ENCODE assay signal across 8 mouse cellular contexts in the genomic region with DNA sequence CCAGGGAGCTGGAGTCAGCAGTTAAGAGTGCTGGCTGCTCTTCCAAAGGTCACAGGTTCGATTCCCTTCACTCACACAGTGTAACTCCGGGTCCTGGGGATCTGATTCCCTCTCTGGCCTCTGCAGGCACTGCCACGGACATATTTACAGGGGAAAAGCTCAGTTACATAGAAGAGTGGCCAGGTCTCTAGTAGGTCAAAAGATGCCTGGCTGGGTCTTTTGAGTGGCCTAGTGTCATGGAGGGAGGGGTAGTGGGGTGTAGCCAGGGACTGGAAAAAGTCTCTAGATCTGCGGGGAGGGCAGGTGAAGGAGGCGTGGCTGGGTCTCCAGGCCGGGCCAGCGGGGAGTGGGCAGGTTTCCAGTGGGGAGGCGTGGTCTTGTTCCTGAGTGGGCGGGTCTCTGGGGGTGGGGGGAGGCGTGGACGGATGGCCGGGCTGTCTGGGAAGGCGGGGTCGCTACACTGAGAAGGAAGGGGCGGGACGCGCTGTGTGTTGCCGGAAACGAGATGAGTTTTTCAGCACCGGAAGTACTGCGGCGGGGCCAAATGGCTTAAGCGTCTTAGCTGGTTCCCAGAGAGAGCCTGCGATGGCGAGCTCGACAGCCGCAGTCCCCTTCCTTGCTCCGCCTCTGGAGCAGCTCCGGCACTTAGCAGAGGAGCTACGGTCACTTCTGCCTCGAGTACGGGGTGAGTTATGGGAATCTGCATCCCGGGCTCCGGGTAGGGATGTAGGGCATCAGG. TPM values are rescaled to one million over a fixed set of nuclear protein-coding genes. Genes with fewer than 3 reads are reported as not detected.
DNase-seq lines count a peak whose midpoint lies in the region; ATAC-seq and TF ChIP-seq lines count a peak whose summit lies in the region.

A gene (plus strand): TSS at position 479 of the 739 bp plus-strand sequence.

- peaks cover 13% of the 10 kb centered on the region; the same call in 1 of the 2 replicates for H3K36me3 ChIP-seq in kidney, embryonic 14.5 days (ENCODE audit: control insufficient read depth, insufficient read depth, low read length)
- H3K36me3 ChIP-seq in limb, embryonic 15.5 days = peaks cover 20% of the 10 kb centered on the region

- 2% methylated on average over 34 of the region's 34 CpGs for WGBS in kidney, embryonic 14.5 days
- WGBS in limb, embryonic 15.5 days = 2% methylated on average over 34 of the region's 34 CpGs

- peaks cover 6% of the 10 kb centered on the region; the same call in 1 of the 2 replicates for H3K4me1 ChIP-seq in bone marrow macrophage, adult 2 months (ENCODE audit: control insufficient read depth, insufficient read depth, low read length)
- H3K4me1 ChIP-seq in embryonic fibroblast, embryonic 13.5 days (ENCODE audit: control insufficient read depth, insufficient read depth, low read length) = no peaks in the 10 kb centered on the region
- peaks cover 7% of the 10 kb centered on the region; the same call in 1 of the 2 replicates for H3K4me1 ChIP-seq in kidney, embryonic 14.5 days (ENCODE audit: control insufficient read depth, insufficient read depth, low read length)
- peaks cover 7% of the 10 kb centered on the region for H3K4me1 ChIP-seq in limb, embryonic 15.5 days

- peak within 1 kb of the TSS; percentile 72 for H3K9ac ChIP-seq in kidney, embryonic 14.5 days (ENCODE audit: low read depth, low read length)
- peak within 1 kb of the TSS; percentile 41 for H3K9ac ChIP-seq in limb, embryonic 15.5 days

- no peak for TF ChIP-seq POLR2A in bone marrow macrophage, adult 2 months (IDR thresholded peaks at IDR 0.05; ENCODE audit: borderline replicate concordance, low read depth, low read length)
- TF ChIP-seq POLR2A in embryonic fibroblast, embryonic 13.5 days (IDR thresholded peaks at IDR 0.05; ENCODE audit: low read depth, low read length) = peak; percentile 77

- H3K27ac ChIP-seq in bone marrow macrophage, adult 2 months (ENCODE audit: insufficient read depth, low read depth, low read length) = no peak within 1 kb of the TSS
- H3K27ac ChIP-seq in embryonic fibroblast, embryonic 13.5 days (ENCODE audit: insufficient read depth, low read length) = no peak within 1 kb of the TSS
- H3K27ac ChIP-seq in kidney, embryonic 14.5 days (ENCODE audit: low read depth, low read length) = no peak within 1 kb of the TSS; the same call in 1 of the 2 replicates
- H3K27ac ChIP-seq in limb, embryonic 15.5 days = 0 out of 2 replicates have a peak within 1 kb of the TSS, but pooled peaks have one; percentile 38

- H3K9me3 ChIP-seq in kidney, embryonic 14.5 days (ENCODE audit: control insufficient read depth, low read length) = no peaks in the 10 kb centered on the region
- H3K9me3 ChIP-seq in limb, embryonic 15.5 days = no peaks in the 10 kb centered on the region

- TF ChIP-seq CTCF in bone marrow macrophage, adult 2 months (IDR thresholded peaks at IDR 0.05; ENCODE audit: low read depth, low read length) = no peak
- TF ChIP-seq CTCF in embryonic fibroblast, embryonic 13.5 days (IDR thresholded peaks at IDR 0.05; ENCODE audit: borderline replicate concordance, insufficient read depth, low read length) = no peak

- peak within 1 kb of the TSS; percentile 81 for H3K4me2 ChIP-seq in kidney, embryonic 14.5 days (replicated peaks; ENCODE audit: low read depth, low read length)
- H3K4me2 ChIP-seq in limb, embryonic 15.5 days = peak within 1 kb of the TSS; percentile 67

- peak; percentile 95 for DNase-seq in A20 (ENCODE audit: low read depth, low spot score)
- peak; percentile 89 to 92 for DNase-seq in heart, adult 9 months (ENCODE audit: low spot score in 2 of 2)
- DNase-seq in monocyte, adult 2 months (ENCODE audit: low read depth in 1 of 2, low spot score in 2 of 2) = peak; percentile 62 to 78
- peak; percentile 92 to 93 for DNase-seq in spleen, postnatal 36 days (ENCODE audit: low spot score in 2 of 2)

- ATAC-seq in kidney, embryonic 14.5 days (ENCODE audit: low FRiP score, low TSS enrichment) = peak; percentile 98
- ATAC-seq in limb, embryonic 15.5 days (ENCODE audit: insufficient number of reproducible peaks, low FRiP score, low TSS enrichment, low read depth) = peak; percentile 91

- peak within 1 kb of the TSS; percentile 74 for H3K4me3 ChIP-seq in bone marrow macrophage, adult 2 months (ENCODE audit: insufficient read depth, low read length)
- peak within 1 kb of the TSS; percentile 90 for H3K4me3 ChIP-seq in embryonic fibroblast, embryonic 13.5 days (ENCODE audit: insufficient read depth, low read length)
- peak within 1 kb of the TSS; percentile 84 for H3K4me3 ChIP-seq in kidney, embryonic 14.5 days (ENCODE audit: low read length)
- peak within 1 kb of the TSS; percentile 62 for H3K4me3 ChIP-seq in limb, embryonic 15.5 days

- H3K27me3 ChIP-seq in kidney, embryonic 14.5 days (ENCODE audit: control insufficient read depth, insufficient read depth, low read length) = no peaks in the 10 kb centered on the region
- no peaks in the 10 kb centered on the region for H3K27me3 ChIP-seq in limb, embryonic 15.5 days

RNA-seq across cellular contexts. Expression of the gene that starts here (rescaled TPM):
- 69.8 and 70.8 TPM in 2 replicates for polyA plus RNA-seq in bone marrow macrophage, adult 2 months (2012; ENCODE audit: insufficient read depth, insufficient read length, missing spikeins)
- 31.8 and 37.2 TPM in 2 replicates for polyA plus RNA-seq in embryonic fibroblast, embryonic 13.5 days (2011; ENCODE audit: insufficient read length, low read depth, missing spikeins)
- 48.0 and 53.6 TPM in 2 replicates for polyA plus RNA-seq in kidney, embryonic 14.5 days (2014; fragmentation: Nextera tagmentation; extraction: Ambion mirVana)
- polyA plus RNA-seq in limb, embryonic 15.5 days (2015; fragmentation: Nextera tagmentation; extraction: Ambion mirVana) = 37.3 and 39.5 TPM in 2 replicates
